Mouse (Mus musculus): Measurements from ENCODE around the gene Socs3.

Socs3 gene

GRCm38 (mm10) chr11:117924466-117924865 lies 45.4 kb downstream of the Socs3 start:
- no peak for DNase-seq (ENCODE audit: low spot score)

- DNase-seq (ENCODE audit: low spot score): no peak
These were observed 46.6 kb downstream of the Socs3 start for GRCm38 (mm10) chr11:117923279-117923678.

GRCm38 (mm10) chr11:117919211-117919610 lies 50.6 kb downstream of the Socs3 start:
- no peak for DNase-seq (ENCODE audit: low spot score)

GRCm38 (mm10) chr11:117918541-117918940 lies 51.3 kb downstream of the Socs3 start:
- no peak for DNase-seq (ENCODE audit: low spot score)

Data from spleen, adult 12 weeks (tissue).